Mouse (Mus musculus) cerebellum, adult 2 months (tissue): ENCODE data around the gene Pdgfa.

Experiments
- CTCF ChIP-seq: fragments of 200-500 bp; IDR thresholded peaks from 2 replicates; pipeline ENCODE4 v1.5.1; 2011; ENCODE audit warnings: low read depth, mild to moderate bottlenecking, control low read depth, low read length, moderate library complexity, borderline replicate concordance; ENCODE audit not compliant: insufficient read depth
- POLR2A ChIP-seq: fragments of 200-500 bp; IDR thresholded peaks from 2 replicates; pipeline ENCODE4 v1.6.1; 2011; ENCODE audit warnings: low read length, control low read depth, borderline replicate concordance; ENCODE audit not compliant: insufficient read depth

GRCm38 (mm10) chr5:138977759-138978158, 19.4 kb downstream of the Pdgfa start:
- TF ChIP-seq CTCF (no peak), POLR2A (no peak)
